Mouse (Mus musculus) urinary bladder, postnatal 10 days (tissue): ENCODE results near the gene Trir.

Experiments
- DNase-seq: peaks from one replicate; pipeline ENCODE4 v3.0.0; 2022; ENCODE audit warnings: low spot score

Gene Trir

DNA sequence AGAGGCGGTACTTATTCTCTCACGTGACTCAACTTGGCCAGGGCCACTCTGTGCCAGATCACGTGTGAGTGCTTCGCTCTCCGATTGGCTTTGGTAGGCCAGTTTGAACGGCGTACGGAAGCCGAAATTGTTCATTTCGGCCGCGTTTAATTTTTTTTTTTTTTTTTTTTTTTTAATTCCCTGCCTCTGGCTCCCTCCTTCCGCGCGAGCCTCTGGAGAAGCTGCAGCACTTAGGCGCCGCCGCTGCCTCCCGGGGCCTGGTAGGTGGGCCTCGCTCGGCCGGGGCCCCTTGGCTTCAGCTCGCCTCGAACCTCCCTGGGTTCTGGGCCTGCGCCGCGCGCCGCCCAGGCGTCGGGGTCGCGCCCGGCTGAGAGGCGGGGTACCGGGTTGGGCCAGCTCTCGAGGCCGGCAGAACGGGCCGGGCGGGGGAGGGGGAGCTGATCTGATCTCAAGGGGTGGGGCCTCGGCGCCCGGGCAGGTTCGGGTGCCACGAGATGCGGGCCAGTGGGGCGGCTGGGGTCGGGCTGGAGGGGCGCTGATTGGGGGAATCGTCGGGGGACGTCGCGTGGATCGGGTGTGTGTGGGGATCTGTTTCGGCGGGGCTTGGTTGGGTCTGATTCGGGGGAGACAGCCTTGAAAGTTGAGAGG, 10.2 kb downstream of the Trir start, which contains the start of gene Tnpo2:
Tnpo2 (plus strand) TSS at position 198 of the 648 bp plus-strand sequence.
- peak; percentile 61 for DNase-seq

DNA sequence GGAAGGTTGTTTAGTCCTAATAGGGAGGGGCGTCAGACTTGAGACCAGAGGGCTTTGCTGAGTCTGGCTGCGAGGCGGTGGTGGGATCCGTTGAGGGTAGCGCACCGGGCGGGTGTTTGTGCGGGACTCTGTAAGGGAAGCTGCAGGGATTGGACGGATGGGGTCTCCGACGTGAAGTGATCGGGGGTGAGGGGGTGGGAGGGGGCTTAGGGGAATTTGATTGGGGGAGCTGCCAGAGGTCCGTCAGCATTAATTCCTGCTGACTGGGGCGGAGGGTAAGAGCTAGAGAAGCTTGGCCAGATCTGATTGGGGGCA, 10.7 kb downstream of the Trir start:
- no peak for DNase-seq

DNA sequence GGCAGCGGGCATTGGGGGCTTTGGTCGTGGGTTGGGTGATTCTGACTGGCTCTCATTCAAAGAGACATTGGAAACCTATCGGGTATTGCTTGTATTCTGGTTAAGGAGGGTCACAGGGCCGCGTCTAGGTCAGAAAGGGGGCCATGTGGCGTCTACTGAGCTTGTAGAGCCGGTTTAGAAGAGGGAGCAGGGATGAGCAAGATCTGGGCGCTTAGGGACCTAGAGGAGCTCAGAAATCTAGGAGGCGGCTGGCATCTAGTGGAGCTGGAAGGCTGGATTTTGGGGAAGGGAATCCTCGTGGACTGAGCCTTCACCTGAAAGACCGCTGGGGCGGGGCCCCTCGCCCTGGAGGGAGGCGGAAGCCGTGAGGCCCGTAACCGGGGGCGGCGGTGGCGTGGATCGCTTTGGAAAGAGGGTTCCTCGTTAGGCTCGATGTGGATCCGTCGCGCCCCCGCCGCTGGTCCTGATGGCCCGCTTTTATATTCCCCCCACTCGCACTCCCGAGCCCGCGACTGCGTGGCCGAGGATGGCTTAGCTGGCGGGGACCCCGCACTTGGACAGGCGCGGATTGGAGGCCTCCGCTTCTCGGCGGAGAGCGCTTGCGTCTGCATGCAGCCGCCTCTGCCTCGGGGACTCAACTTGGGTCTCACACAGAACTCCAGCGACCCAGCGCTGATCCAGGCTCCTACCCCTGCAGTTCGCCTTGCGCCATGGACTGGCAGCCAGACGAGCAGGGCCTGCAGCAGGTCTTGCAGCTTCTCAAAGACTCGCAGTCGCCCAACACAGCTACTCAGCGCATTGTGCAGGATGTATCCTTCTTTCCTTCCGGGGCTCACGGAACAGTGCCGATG, 11.3 kb downstream of the Trir start:
- no peak for DNase-seq

DNA sequence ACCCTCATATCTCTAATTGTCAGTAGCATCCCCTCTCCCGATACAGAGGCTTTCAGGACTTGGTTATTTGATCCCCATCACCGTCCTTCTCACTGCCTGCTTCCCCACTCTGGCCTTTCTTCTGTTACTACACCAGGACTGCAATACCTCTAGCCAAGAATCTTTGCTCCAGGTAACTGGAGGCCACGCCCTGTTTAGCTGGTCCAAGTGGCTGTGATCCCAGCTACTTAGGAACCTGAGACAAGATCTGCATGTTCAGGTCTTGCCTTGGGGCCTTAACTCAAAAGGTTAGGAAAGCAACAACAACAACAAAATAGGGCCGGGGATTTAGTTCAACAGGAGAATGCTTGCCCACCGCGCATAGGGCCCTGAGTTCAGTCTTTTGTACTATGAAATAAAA, 17.0 kb downstream of the Trir start:
- no peak for DNase-seq

DNA sequence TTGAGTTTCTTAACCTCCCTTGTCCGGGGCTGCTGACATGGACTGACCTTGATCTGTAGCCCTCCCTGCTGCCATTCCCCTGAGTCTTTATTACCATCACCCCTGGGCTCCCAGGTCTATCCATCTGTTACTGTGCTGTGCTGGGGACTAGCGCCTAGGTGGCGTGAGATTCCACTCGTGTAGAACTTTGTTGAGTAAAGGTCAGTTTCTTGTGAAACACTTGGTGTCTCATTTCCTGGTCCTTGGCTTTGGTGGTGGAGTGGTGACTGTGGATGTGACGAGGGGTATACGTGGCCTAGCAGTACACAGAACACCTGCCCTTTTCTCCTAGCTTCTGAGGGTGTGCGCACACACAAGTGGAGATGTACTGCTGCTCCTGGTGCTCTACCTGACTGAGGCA, 30.7 kb downstream of the Trir start:
- DNase-seq = no peak

DNA sequence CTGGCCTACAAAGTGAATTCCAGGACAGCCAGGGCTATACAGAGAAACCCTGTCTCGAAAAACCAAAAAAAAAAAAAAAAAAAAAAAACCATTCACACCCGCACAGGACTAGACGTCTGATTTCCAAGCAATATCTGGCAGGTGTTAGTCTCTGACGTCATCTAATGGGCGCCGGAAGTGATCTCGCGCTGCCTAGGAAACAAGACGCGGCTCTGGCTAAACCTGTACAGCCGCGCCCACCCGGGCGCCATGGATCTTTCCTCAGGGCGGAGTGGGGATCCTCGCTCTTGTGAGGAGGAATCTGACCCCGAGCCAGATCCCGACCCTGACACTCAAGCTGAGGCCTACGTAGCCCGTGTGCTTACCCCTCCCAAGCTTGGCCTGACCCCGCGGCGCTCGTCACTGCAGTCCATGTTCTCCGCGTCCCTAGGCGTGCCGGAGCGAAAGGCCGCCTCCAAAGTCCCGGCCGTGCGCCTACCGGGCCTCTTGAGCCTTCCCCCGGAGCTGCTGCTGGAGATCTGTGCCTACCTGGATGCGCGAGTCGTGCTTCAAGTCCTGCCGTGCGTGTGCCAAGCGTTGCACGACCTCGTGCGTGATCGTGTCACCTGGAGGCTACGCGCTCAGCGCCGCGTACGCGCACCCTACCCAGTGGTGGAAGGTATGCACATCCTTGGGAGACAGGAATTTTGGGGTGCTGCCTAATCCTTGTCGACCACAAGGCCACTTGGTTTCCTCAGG, 33.4 kb downstream of the Trir start, which contains the start of gene Fbxw9:
Fbxw9 (plus strand) TSS at position 177 of the 738 bp plus-strand sequence.
- DNase-seq = peak; percentile 75

DNA sequence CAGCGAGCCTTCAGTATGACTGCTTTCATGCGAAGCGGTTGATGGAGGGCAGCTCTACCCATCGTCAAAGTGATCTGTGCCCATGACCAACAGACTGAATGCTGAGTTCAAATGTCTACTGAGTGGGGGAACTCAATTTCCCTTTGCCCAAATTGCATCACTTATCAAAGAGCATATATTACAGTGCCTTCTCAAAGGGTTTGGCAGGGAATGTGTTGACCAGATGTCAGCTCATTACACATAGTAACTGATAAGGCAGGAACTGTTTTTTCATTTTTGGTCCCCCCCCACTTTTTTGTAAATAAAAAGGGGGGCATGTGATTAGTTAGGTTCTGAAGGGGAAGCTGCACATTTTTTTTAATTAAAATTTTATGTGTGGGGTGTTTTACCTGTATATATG, 36.0 kb downstream of the Trir start:
- DNase-seq = no peak

DNA sequence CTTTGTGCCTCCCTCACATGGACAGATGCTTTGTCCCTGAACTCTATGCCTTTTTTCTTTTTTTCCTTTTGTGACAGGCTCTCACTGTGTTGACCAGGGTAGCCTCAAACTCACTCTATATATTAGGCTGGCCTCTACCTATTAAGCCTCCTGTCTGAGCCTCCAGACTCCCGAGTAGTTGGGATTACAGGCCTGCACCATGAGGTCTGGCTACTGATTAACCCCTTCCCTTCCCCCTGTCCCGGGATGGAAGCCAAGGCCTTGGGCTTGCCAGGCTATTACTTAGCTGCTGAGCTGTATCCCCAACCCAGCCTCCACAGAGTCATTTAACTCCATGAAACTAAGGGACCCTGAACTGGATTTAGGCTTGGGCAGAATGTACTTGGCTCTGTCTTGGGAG, 38.6 kb downstream of the Trir start:
- no peak for DNase-seq

DNA sequence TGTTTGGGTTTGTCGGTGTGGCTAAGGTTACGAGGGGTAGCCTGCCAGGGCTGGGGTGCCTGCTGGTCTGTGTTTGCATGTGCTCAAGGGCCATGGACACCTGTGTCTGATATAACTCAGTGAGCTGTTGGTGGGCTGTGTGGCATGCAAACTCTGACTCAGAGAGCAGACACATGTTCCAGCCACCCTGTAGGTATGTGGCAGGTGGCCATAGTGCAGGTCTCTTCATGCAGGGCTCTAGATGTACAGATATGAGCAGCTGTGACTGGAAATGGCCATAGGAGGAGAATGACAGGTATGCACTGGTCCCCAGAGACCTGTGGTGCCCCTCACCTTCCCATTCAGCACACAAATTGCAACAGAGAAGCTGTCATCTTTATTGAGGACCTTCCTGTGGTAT, 40.5 kb downstream of the Trir start:
- DNase-seq = no peak

DNA sequence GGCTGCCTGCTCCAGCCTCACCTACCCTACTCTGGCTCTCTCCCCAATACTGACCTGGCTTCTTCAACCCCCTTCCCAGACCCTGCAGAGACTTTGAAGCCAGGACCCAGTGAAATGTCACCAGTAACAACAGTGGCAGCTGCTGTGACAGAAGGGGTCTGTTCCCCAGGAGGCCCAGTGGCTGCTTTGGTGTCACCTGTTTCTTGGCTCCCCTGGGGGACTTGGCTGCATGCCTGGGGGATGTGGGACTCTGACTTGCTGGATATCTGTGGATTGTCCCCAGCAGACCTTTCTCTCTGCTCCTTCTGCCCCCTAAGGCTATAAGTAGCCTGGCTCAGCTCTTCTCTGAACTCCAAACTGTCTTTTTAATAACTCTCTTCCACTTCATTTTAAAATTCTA, 41.4 kb downstream of the Trir start, which contains the start of gene Gm5741:
Gm5741 (minus strand) TSS at position 1 of the 400 bp plus-strand sequence.
- no peak for DNase-seq

DNA sequence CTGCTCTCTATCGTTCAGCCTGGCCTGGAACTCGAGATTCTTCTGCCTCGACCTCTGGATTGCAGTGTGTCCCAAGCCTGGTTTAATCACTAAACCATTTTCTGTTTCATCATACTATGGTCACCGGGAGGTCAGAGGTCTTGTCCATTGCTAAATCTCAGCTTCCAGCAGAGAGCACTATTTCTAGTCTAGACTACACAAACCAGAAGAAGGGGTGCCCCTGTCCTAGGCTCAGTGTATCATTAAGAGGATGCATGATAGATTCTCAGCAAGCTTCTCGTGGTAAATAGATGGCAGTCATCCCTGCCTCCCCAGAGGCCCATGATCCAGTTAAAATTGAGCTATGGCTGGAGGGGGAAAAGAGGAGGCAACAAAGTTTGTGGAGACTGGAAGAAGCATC, 44.4 kb downstream of the Trir start:
- no peak for DNase-seq

DNA sequence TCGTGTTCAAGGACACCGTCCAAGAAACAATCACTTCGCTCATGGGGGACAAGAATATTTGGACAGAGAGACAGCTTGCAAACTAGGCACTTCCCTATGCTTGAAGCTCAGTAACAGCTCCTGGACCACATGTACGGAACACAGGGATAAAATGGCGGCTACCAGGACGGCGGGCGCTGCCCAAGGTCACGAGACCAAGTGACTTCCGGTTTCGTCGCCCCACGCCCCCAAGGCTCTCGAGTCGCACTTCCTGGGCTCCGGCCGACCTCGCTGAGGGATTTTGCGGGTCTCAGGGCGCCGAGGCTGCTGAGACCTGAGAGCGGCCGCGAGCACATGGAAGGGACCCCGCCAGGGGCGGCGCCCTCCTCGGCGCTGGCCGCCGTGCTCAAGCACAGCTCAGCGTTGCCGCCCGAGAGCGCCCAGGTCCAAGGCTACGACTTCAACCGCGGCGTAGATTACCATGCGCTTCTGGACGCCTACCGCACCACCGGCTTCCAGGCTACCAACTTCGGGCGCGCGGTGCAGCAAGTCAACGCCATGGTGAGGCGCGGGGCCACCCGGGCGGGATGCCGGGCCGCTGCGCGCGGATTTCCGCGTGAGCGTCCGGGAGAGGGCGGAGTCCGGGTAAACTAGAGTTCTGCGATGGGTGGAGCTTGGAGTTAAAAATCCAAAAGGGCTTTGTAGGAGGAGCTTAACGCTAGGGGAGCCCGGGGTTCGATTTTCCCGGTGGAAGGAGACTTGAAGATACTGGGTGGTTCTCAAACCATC, 45.1 kb downstream of the Trir start, which contains the start of gene Dhps:
Dhps (plus strand) TSS at position 244 of the 768 bp plus-strand sequence.
- peak; percentile 71 for DNase-seq

DNA sequence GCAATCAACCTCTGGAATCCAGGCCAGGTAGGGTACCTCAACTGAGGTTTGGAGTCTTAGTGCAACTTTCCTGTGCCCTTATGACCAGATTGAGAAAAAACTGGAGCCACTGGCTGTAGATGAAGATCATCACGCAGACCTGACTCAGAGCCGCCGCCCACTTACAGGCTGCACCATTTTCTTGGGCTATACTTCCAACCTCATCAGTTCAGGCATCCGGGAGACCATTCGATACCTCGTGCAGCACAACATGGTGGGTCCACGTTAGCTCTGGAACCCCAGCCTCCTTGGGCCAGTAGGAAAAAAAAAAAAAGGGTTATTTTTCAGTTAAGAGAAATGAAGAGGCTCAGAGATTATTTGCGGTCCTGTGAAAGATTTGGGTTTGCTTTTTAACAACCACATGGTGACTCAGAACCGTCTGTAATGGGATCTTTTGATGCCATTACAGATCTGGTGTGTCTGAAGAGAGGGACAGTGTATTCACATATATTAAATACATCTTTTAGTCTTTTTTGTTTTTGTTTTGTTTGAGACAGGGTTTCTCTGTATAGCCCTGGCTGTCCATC, 45.8 kb downstream of the Trir start:
- DNase-seq = no peak

DNA sequence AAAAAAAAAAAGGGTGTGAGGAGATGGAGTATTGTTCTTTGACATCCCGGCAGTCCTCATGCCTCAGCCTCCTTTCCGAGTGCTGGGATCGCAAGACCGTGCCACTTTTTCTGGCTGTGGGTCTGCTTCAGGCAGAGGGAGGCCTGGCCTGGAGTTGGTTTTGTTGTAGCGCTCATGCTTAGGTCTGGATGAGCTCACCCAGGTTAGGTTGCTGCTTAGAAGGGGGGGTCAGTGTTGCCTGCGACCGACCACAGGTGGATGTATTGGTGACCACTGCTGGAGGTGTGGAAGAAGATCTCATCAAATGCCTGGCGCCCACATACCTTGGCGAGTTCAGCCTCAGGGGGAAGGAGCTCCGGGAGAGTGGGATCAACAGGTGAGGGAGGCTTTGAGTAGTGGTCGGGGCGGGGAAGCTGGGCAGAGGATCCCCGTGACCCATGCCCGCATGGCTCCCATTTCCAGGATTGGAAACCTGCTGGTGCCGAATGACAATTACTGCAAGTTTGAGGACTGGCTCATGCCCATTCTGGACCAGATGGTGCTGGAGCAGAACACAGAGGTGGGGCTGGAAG, 46.5 kb downstream of the Trir start:
- DNase-seq = no peak

DNA sequence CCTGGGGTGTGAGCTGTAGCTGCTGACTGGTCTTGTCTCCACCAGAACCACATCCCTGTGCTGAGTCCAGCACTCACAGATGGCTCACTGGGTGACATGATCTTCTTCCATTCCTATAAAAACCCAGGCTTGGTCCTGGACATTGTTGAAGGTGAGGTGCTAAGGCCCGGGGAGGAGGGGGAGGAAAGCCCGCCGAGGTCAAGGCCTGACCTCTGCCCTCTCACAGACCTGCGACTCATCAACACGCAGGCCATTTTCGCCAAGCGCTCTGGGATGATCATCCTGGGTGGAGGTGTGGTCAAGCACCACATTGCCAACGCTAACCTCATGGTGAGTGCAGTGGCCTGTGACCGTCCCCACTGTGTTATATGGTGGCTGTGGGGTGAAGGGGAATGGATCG, 47.5 kb downstream of the Trir start:
- no peak for DNase-seq

DNA sequence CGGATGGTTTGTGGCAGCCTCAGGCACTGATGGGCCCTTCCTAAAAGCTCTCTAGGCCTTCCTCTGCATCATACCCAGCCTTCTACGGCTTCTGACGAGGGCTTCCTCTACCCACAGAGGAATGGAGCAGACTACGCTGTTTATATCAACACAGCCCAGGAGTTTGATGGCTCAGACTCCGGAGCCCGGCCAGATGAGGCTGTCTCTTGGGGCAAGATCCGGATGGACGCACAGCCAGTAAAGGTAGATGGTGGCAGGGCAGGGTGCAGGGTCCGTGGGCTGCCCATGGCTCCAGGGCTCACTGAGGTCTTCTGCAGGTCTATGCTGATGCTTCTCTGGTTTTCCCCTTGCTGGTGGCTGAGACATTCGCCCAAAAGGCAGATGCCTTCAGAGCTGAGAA, 48.0 kb downstream of the Trir start:
- DNase-seq = no peak

DNA sequence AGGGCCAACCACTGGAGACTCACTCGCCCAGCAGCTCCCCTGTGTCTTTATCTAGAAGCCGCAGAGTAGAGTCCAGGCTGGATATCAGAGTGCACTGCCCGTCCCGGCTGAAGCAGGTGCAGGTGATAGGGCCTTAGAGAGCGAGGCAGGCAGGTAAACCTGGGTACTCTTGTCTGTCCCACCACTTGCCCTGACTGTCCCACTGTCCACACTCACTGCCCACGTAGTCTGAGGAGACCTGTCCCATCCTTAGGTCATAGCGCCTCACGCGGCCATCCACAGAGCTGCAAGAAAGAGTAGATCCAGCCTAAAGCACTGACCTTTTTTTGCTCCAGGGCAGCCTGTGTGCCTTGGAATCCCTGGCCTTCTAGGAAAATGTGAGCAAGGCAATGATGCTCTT, 49.4 kb downstream of the Trir start:
- DNase-seq = no peak

DNA sequence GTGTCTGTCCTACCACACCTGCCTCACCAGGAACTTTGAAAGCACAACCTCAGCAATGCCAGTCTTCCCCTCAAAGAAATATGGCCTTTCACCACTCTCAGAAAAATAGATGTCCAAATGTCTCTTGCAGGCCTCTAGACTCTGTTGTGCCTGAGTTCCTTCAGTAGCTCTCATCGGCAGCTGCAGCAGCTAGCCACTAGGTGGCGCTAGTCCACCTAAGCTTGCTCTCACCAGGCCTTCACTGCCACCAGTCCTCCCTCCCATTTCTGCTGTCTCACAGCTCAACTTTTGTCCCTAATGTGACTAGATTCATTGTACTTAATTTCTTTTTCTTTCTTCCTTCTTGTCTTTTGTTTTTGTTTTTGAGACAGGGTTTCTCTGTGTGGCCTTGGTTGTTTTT, 50.4 kb downstream of the Trir start:
- no peak for DNase-seq
